Mouse (Mus musculus) Patski (cell line): ENCODE results near the gene Adgrl3. TPM values are rescaled to one million over a fixed set of nuclear protein-coding genes. Genes with fewer than 3 reads are reported as not detected.

Experiments
- ATAC-seq: fragments of 100-300 bp; one replicate; pipeline ENCODE4 v1.8.0; 2021
- CTCF ChIA-PET: fragments of 350-600 bp; sonication (Branson Sonifier 250); formaldehyde crosslinking; loops from one replicate; lab custom pipeline; 2022; ENCODE audit warnings: inconsistent platforms; lab: Charles Lee
- POLR2A ChIA-PET: fragments of 350-600 bp; sonication (Branson Sonifier 250); formaldehyde crosslinking; loops from one replicate; lab custom pipeline; 2022; ENCODE audit warnings: antibody characterized with exemption, inconsistent platforms; lab: Charles Lee
- DNase-seq: peaks from one replicate; pipeline ENCODE4 v3.0.0-alpha.2; 2011; ENCODE audit warnings: low read depth, low spot score
- H3K27me3 ChIP-seq: fragments of 371-371 bp; one replicate; pipeline ENCODE4 v1.5.1; 2021
- CTCF ChIP-seq: fragments of 100-300 bp; IDR thresholded peaks from one replicate; pipeline ENCODE4 v1.5.1; 2021
- in situ Hi-C: fragments of 300-500 bp; cut with MboI; formaldehyde crosslinking; loops from 3 replicates; pipeline ENCODE4 v1.11.1; 2018; ENCODE audit warnings: low pct_unique_long_range_greater_than_20kb, mixed read lengths
- polyA plus RNA-seq: library from polyadenylated mRNA; unstranded; gene quantifications from one replicate; pipeline ENCODE4 v1.2.3, GENCODE M21; 2021

Adgrl3 gene
- polyA plus RNA-seq, 1 experiment from 2014 or later, result 0.03 TPM

- ATAC-seq (no peak), DNase-seq (no peak)
- ChIA-PET CTCF (no interaction called here), POLR2A (no interaction called here)
- H3K27me3 ChIP-seq, result no peaks in the 10 kb centered on the region
- in situ Hi-C loops, result no loop called here
- TF ChIP-seq CTCF, result no peak
Measured at GRCm38 (mm10) chr5:81375992-81376391, 356.1 kb downstream of the Adgrl3 start.

- POLR2A ChIA-PET, result no interaction called here
- peaks cover 5% of the 10 kb centered on the region for H3K27me3 ChIP-seq
- in situ Hi-C loops, result no loop called here
- no peak for DNase-seq
- TF ChIP-seq CTCF, result no peak
- ATAC-seq, result no peak
- CTCF ChIA-PET, result no interaction called here
Measured at GRCm38 (mm10) chr5:81405582-81406143, 385.7 kb downstream of the Adgrl3 start.

GRCm38 (mm10) chr5:81417326-81417725 lies 397.4 kb downstream of the Adgrl3 start:
- in situ Hi-C loops, result no loop called here
- no peak for ATAC-seq
- POLR2A ChIA-PET, result no interaction called here
- CTCF ChIA-PET, result no interaction called here
- TF ChIP-seq CTCF, result no peak
- DNase-seq, result no peak
- peaks cover 4% of the 10 kb centered on the region for H3K27me3 ChIP-seq

- ATAC-seq, result no peak
Measured at GRCm38 (mm10) chr5:81427393-81427792, 407.5 kb downstream of the Adgrl3 start.

GRCm38 (mm10) chr5:81436375-81436774 lies 416.4 kb downstream of the Adgrl3 start:
- DNase-seq (no peak), ATAC-seq (no peak)
- in situ Hi-C loops, result no loop called here
- ChIA-PET POLR2A (no interaction called here), CTCF (no interaction called here)
- TF ChIP-seq CTCF, result no peak
- no peaks in the 10 kb centered on the region for H3K27me3 ChIP-seq

More at GRCm38 (mm10) chr5:81427393-81427792, 407.5 kb downstream of the Adgrl3 start:
- DNase-seq, result no peak
- CTCF ChIA-PET, result no interaction called here
- in situ Hi-C loops, result no loop called here
- POLR2A ChIA-PET, result no interaction called here
- no peak for TF ChIP-seq CTCF
- no peaks in the 10 kb centered on the region for H3K27me3 ChIP-seq

- ChIA-PET POLR2A (no interaction called here), CTCF (no interaction called here)
- no peak for ATAC-seq
- in situ Hi-C loops, result no loop called here
- no peak for TF ChIP-seq CTCF
- no peaks in the 10 kb centered on the region for H3K27me3 ChIP-seq
- no peak for DNase-seq
Measured at GRCm38 (mm10) chr5:81442150-81442549, 422.2 kb downstream of the Adgrl3 start.

GRCm38 (mm10) chr5:81465971-81466370 lies 446.0 kb downstream of the Adgrl3 start:
- no peaks in the 10 kb centered on the region for H3K27me3 ChIP-seq
- no peak for TF ChIP-seq CTCF
- ChIA-PET CTCF (no interaction called here), POLR2A (no interaction called here)
- DNase-seq (no peak), ATAC-seq (no peak)
- in situ Hi-C loops, result no loop called here

GRCm38 (mm10) chr5:81474681-81475080 lies 454.7 kb downstream of the Adgrl3 start:
- no peak for TF ChIP-seq CTCF
- ATAC-seq, result no peak
- ChIA-PET CTCF (no interaction called here), POLR2A (no interaction called here)
- in situ Hi-C loops, result no loop called here
- peaks cover 9% of the 10 kb centered on the region for H3K27me3 ChIP-seq
- DNase-seq, result no peak

GRCm38 (mm10) chr5:81475406-81475805 lies 455.5 kb downstream of the Adgrl3 start:
- TF ChIP-seq CTCF, result no peak
- POLR2A ChIA-PET, result no interaction called here
- no peak for ATAC-seq
- in situ Hi-C loops, result no loop called here
- CTCF ChIA-PET, result no interaction called here
- DNase-seq, result no peak
- H3K27me3 ChIP-seq, result peaks cover 12% of the 10 kb centered on the region

- in situ Hi-C loops, result no loop called here
- peaks cover 12% of the 10 kb centered on the region for H3K27me3 ChIP-seq
- no peak for TF ChIP-seq CTCF
- DNase-seq (no peak), ATAC-seq (no peak)
- CTCF ChIA-PET, result interaction anchor here (1.1 kb wide), 1 partner anchor 18 kb away, joined by 4 read pairs; no protein-coding TSS in a partner anchor
- POLR2A ChIA-PET, result no interaction called here
Measured at GRCm38 (mm10) chr5:81475971-81476606, 456.2 kb downstream of the Adgrl3 start.

GRCm38 (mm10) chr5:81480911-81481310 lies 461.0 kb downstream of the Adgrl3 start:
- DNase-seq, result no peak
- peaks cover 9% of the 10 kb centered on the region for H3K27me3 ChIP-seq
- ChIA-PET POLR2A (no interaction called here), CTCF (no interaction called here)
- no peak for ATAC-seq
- no peak for TF ChIP-seq CTCF
- in situ Hi-C loops, result no loop called here
